Mouse (Mus musculus) MEL (cell line): ENCODE measurements around the gene Plekha7.

Source experiments
- BHLHE40 ChIP-seq: IDR thresholded peaks from 2 replicates; pipeline ENCODE4 v1.6.1; 2012; ENCODE audit warnings: low read depth, mild to moderate bottlenecking, inconsistent platforms, low read length, improper control_type of control experiment, borderline replicate concordance
- ELF1 ChIP-seq: IDR thresholded peaks from 2 replicates; pipeline ENCODE4 v1.6.1; 2014; ENCODE audit warnings: low read depth, mild to moderate bottlenecking, inconsistent platforms, low read length, improper control_type of control experiment, moderate library complexity
- KAT2A ChIP-seq: conservative IDR thresholded peaks from 2 replicates; pipeline ENCODE4 v1.6.1; 2012; ENCODE audit warnings: low read depth, low read length, improper control_type of control experiment, inconsistent platforms
- MAZ ChIP-seq: IDR thresholded peaks from 2 replicates; pipeline ENCODE4 v1.6.1; 2012; ENCODE audit warnings: low read depth, mild to moderate bottlenecking, inconsistent platforms, low read length, improper control_type of control experiment
- MXI1 ChIP-seq: IDR thresholded peaks from 2 replicates; pipeline ENCODE4 v1.6.1; 2011; ENCODE audit warnings: mild to moderate bottlenecking, low read depth, low read length, improper control_type of control experiment
- MYB ChIP-seq: IDR thresholded peaks from 2 replicates; pipeline ENCODE4 v1.6.1; 2011; ENCODE audit warnings: mild to moderate bottlenecking, low read depth, low read length, improper control_type of control experiment
- MYC ChIP-seq: IDR thresholded peaks from 2 replicates; pipeline ENCODE4 v1.6.1; 2011; ENCODE audit warnings: low read depth, mild to moderate bottlenecking, low read length, improper control_type of control experiment, moderate library complexity
- POLR2A ChIP-seq, 2 experiments: IDR thresholded peaks; 2 replicates each; pipeline ENCODE4 v1.6.1; 2011 to 2012; ENCODE audit warnings: low read length in 2 of 2, mild to moderate bottlenecking in 2 of 2, control low read depth in 1 of 2, improper control_type of control experiment in 1 of 2, low read depth in 1 of 2, moderate library complexity in 1 of 2; ENCODE audit not compliant: control insufficient read depth in 1 of 2, insufficient read depth in 1 of 2, poor library complexity in 1 of 2
- POLR2AphosphoS2 ChIP-seq: IDR thresholded peaks from 2 replicates; pipeline ENCODE4 v1.6.1; 2011; ENCODE audit warnings: low read length, improper control_type of control experiment
- TCF12 ChIP-seq: IDR thresholded peaks from 2 replicates; pipeline ENCODE4 v1.6.1; 2014; ENCODE audit warnings: low read depth, mild to moderate bottlenecking, inconsistent platforms, low read length, improper control_type of control experiment, moderate library complexity

GRCm38 (mm10) chr7:116263281-116263680 is 44.9 kb downstream of the Plekha7 start:
- TF ChIP-seq BHLHE40 (no peak), MXI1 (no peak), KAT2A (no peak), POLR2A (IDR thresholded peaks at IDR 0.05; ENCODE audit: control insufficient read depth in 1 of 2, insufficient read depth in 1 of 2, low read depth in 1 of 2, low read length in 2 of 2, poor library complexity in 1 of 2) (no peak), MAZ (no peak), TCF12 (no peak), POLR2AphosphoS2 (no peak), MYC (no peak), ELF1 (no peak), MYB (no peak)
